Mouse (Mus musculus): Measurements from ENCODE around the gene Smurf1.

DNA sequence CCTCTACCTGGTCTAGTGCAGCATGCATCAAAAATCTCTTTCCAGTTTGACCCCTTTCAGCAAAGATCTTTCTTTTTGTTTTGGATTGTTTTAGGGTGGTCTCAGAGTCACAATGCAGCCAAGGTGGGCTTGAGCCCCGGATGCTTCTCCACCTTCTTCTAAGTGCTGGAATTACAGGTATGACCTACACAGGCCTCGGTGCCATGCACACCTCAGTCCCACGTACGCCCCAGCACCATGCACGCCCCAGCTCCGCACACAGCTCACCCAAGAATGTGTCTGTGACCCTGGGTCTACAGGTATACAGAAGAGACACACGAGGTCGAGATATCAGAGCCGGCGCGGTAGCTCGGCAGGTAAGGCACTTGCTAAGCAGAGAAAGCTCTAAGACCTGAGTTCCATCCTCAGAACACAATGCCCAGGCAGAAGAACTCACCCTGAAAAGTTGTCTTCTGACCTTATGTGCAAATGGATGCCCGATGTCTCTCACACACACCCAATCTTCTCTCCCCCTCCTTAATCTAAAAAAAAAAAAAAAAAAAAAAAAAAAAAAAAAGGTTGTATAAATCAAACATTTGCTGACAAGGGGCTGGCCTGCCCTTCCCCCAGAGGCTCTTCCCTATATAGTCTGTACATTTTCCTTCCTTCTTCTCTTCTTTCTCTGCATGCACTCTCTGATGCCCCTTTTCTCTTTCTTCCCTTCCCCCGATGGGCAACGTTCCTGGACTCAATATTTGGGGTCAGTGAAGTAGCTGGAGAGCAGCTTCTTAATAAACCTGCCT lies 43.4 kb upstream of the Smurf1 start:
- no peak for TF ChIP-seq EP300 (optimal IDR thresholded peaks at IDR 0.05)
- TF ChIP-seq CTCF (IDR thresholded peaks at IDR 0.05; ENCODE audit: low read depth): no peak
